Mouse (Mus musculus): Measurements from ENCODE around the gene Gabarapl1.

Gabarapl1 gene

GRCm38 (mm10) chr6:129538555-129538954, 5.6 kb downstream of the Gabarapl1 start:
- no peak for DNase-seq

GRCm38 (mm10) chr6:129541931-129542330, 9.0 kb downstream of the Gabarapl1 start:
- no peak for DNase-seq

- DNase-seq, result peak in 1 of 2 experiments; percentile 41
These were observed 9.6 kb downstream of the Gabarapl1 start for GRCm38 (mm10) chr6:129542540-129542939.

- peak; percentile 74 to 86 for DNase-seq
These were observed 11.0 kb downstream of the Gabarapl1 start for GRCm38 (mm10) chr6:129543709-129544606.

- no peak for DNase-seq
These were observed 14.3 kb downstream of the Gabarapl1 start for GRCm38 (mm10) chr6:129547277-129547676.

GRCm38 (mm10) chr6:129548009-129548408, 15.0 kb downstream of the Gabarapl1 start:
- no peak for DNase-seq

GRCm38 (mm10) chr6:129557298-129558023, 24.5 kb downstream of the Gabarapl1 start:
- DNase-seq, result no peak

- DNase-seq, result peak; percentile 49 to 82
These were observed 26.1 kb downstream of the Gabarapl1 start for GRCm38 (mm10) chr6:129558946-129559640.

- no peak for DNase-seq
These were observed 26.7 kb downstream of the Gabarapl1 start for GRCm38 (mm10) chr6:129559641-129560027.

GRCm38 (mm10) chr6:129565257-129565656, 32.3 kb downstream of the Gabarapl1 start:
- no peak for DNase-seq

GRCm38 (mm10) chr6:129575315-129575714, 42.4 kb downstream of the Gabarapl1 start:
- no peak for DNase-seq

- DNase-seq, result no peak
These were observed 44.6 kb downstream of the Gabarapl1 start, which contains the start of gene Klre1 for GRCm38 (mm10) chr6:129577605-129578004. Klre1 (plus strand) TSS chr6:129577905.

GRCm38 (mm10) chr6:129581274-129581673, 48.3 kb downstream of the Gabarapl1 start:
- no peak for DNase-seq

- no peak for DNase-seq
These were observed 48.9 kb downstream of the Gabarapl1 start for GRCm38 (mm10) chr6:129581896-129582295.

GRCm38 (mm10) chr6:129583014-129583413, 50.1 kb downstream of the Gabarapl1 start:
- DNase-seq, result no peak

GRCm38 (mm10) chr6:129591508-129591907, 58.5 kb downstream of the Gabarapl1 start, which contains the start of gene Klrd1:
Klrd1 (plus strand) TSS chr6:129591782.
- DNase-seq, result no peak
